Mouse (Mus musculus): ENCODE measurements around the gene Hoxd12. TPM values are rescaled to one million over a fixed set of nuclear protein-coding genes. Genes with fewer than 3 reads are reported as not detected.

The Hoxd12 gene
- polyA plus RNA-seq, 2 experiments, result 0.10 TPM; not detected in 1

GRCm38 (mm10) chr2:74677106-74677505, 2.3 kb downstream of the Hoxd12 start:
- H3K27ac ChIP-seq, result no peak overlapping the region
- H3K36me3 ChIP-seq (replicated peaks; ENCODE audit: control insufficient read depth, insufficient read depth, low read depth), result no peaks in the 10 kb centered on the region
- ATAC-seq (ENCODE audit: insufficient read depth) (no peak), DNase-seq (ENCODE audit: low read depth in 3 of 3, low spot score in 3 of 3) (no peak)
- TF ChIP-seq EP300 (IDR thresholded peaks at IDR 0.05; ENCODE audit: low read depth), result no peak
- no peak for TF ChIP-seq CTCF (IDR thresholded peaks at IDR 0.05; ENCODE audit: low read depth)
- H3K27me3 ChIP-seq (ENCODE audit: control insufficient read depth, insufficient read depth, low read length), result peaks cover 100% of the 10 kb centered on the region
- no peak overlapping the region for H3K4me2 ChIP-seq (ENCODE audit: low read depth)
- H3K4me3 ChIP-seq (ENCODE audit: insufficient read depth in 1 of 2, low read depth in 2 of 2, low read length in 2 of 2), result no peak overlapping the region
- no peaks in the 10 kb centered on the region for H3K4me1 ChIP-seq (replicated peaks; ENCODE audit: control insufficient read depth in 2 of 2, insufficient read depth in 2 of 2, low read length in 1 of 2)
- no peak overlapping the region for H3K9ac ChIP-seq (replicated peaks)
- WGBS (ENCODE audit: insufficient replicate concordance), result 17% methylated on average over 2 of the region's 2 CpGs
- no peaks in the 10 kb centered on the region for H3K9me3 ChIP-seq (ENCODE audit: control insufficient read depth, low read length)

- H3K4me3 ChIP-seq (ENCODE audit: insufficient read depth in 1 of 2, low read depth in 2 of 2, low read length in 2 of 2), result no peak within 1 kb of the TSS
- H3K9me3 ChIP-seq (ENCODE audit: control insufficient read depth, low read length), result no peaks in the 10 kb centered on the region
- ATAC-seq (ENCODE audit: insufficient read depth) (no peak), DNase-seq (ENCODE audit: low read depth in 3 of 3, low spot score in 3 of 3) (no peak)
- TF ChIP-seq EP300 (IDR thresholded peaks at IDR 0.05; ENCODE audit: low read depth), result no peak
- TF ChIP-seq CTCF (IDR thresholded peaks at IDR 0.05; ENCODE audit: low read depth), result no peak
- 2% methylated on average over 15 of the region's 15 CpGs for WGBS (ENCODE audit: insufficient replicate concordance)
- H3K4me1 ChIP-seq (replicated peaks; ENCODE audit: control insufficient read depth in 2 of 2, insufficient read depth in 2 of 2, low read length in 1 of 2), result no peaks in the 10 kb centered on the region
- H3K9ac ChIP-seq (replicated peaks), result no peak within 1 kb of the TSS
- H3K4me2 ChIP-seq (ENCODE audit: low read depth), result no peak within 1 kb of the TSS
- H3K27ac ChIP-seq, result no peak within 1 kb of the TSS
- no peaks in the 10 kb centered on the region for H3K36me3 ChIP-seq (replicated peaks; ENCODE audit: control insufficient read depth, insufficient read depth, low read depth)
- H3K27me3 ChIP-seq (ENCODE audit: control insufficient read depth, insufficient read depth, low read length), result peaks cover 100% of the 10 kb centered on the region
Observed at GRCm38 (mm10) chr2:74678891-74679595, 4.2 kb downstream of the Hoxd12 start, which contains the start of gene Hoxd11. Gene Hoxd11 (plus strand): TSS chr2:74679557.

- TF ChIP-seq EP300 (IDR thresholded peaks at IDR 0.05; ENCODE audit: low read depth), result no peak
- TF ChIP-seq CTCF (IDR thresholded peaks at IDR 0.05; ENCODE audit: low read depth), result no peak
- H3K9ac ChIP-seq (replicated peaks), result no peak overlapping the region
- DNase-seq (ENCODE audit: low read depth in 3 of 3, low spot score in 3 of 3) (no peak), ATAC-seq (ENCODE audit: insufficient read depth) (no peak)
- H3K4me1 ChIP-seq (replicated peaks; ENCODE audit: control insufficient read depth in 2 of 2, insufficient read depth in 2 of 2, low read length in 1 of 2), result no peaks in the 10 kb centered on the region
- 1% methylated on average over 26 of the region's 26 CpGs for WGBS (ENCODE audit: insufficient replicate concordance)
- no peak overlapping the region for H3K4me2 ChIP-seq (ENCODE audit: low read depth)
- H3K4me3 ChIP-seq (ENCODE audit: insufficient read depth in 1 of 2, low read depth in 2 of 2, low read length in 2 of 2), result no peak overlapping the region
- H3K9me3 ChIP-seq (ENCODE audit: control insufficient read depth, low read length), result no peaks in the 10 kb centered on the region
- H3K36me3 ChIP-seq (replicated peaks; ENCODE audit: control insufficient read depth, insufficient read depth, low read depth), result no peaks in the 10 kb centered on the region
- no peak overlapping the region for H3K27ac ChIP-seq
- H3K27me3 ChIP-seq (ENCODE audit: control insufficient read depth, insufficient read depth, low read length), result peaks cover 100% of the 10 kb centered on the region
Observed at GRCm38 (mm10) chr2:74679596-74679971, 4.8 kb downstream of the Hoxd12 start.

GRCm38 (mm10) chr2:74679980-74680379, 5.2 kb downstream of the Hoxd12 start:
- H3K36me3 ChIP-seq (replicated peaks; ENCODE audit: control insufficient read depth, insufficient read depth, low read depth), result no peaks in the 10 kb centered on the region
- H3K9ac ChIP-seq (replicated peaks), result no peak overlapping the region
- no peak for ATAC-seq (ENCODE audit: insufficient read depth)
- peaks cover 100% of the 10 kb centered on the region for H3K27me3 ChIP-seq (ENCODE audit: control insufficient read depth, insufficient read depth, low read length)
- no peak overlapping the region for H3K4me2 ChIP-seq (ENCODE audit: low read depth)
- no peak for DNase-seq (ENCODE audit: low read depth in 3 of 3, low spot score in 3 of 3)
- no peaks in the 10 kb centered on the region for H3K9me3 ChIP-seq (ENCODE audit: control insufficient read depth, low read length)
- H3K4me3 ChIP-seq (ENCODE audit: insufficient read depth in 1 of 2, low read depth in 2 of 2, low read length in 2 of 2), result no peak overlapping the region
- H3K27ac ChIP-seq, result no peak overlapping the region
- no peaks in the 10 kb centered on the region for H3K4me1 ChIP-seq (replicated peaks; ENCODE audit: control insufficient read depth in 2 of 2, insufficient read depth in 2 of 2, low read length in 1 of 2)
- 1% methylated on average over 23 of the region's 23 CpGs for WGBS (ENCODE audit: insufficient replicate concordance)
- TF ChIP-seq CTCF (IDR thresholded peaks at IDR 0.05; ENCODE audit: low read depth) (no peak), EP300 (IDR thresholded peaks at IDR 0.05; ENCODE audit: low read depth) (no peak)

- no peak overlapping the region for H3K4me2 ChIP-seq (ENCODE audit: low read depth)
- no peak for ATAC-seq (ENCODE audit: insufficient read depth)
Observed at GRCm38 (mm10) chr2:74680561-74681398, 6.0 kb downstream of the Hoxd12 start.

More at GRCm38 (mm10) chr2:74680561-74681398, 6.0 kb downstream of the Hoxd12 start:
- H3K27me3 ChIP-seq (ENCODE audit: control insufficient read depth, insufficient read depth, low read length), result peaks cover 100% of the 10 kb centered on the region
- H3K27ac ChIP-seq, result no peak overlapping the region
- no peak for TF ChIP-seq CTCF (IDR thresholded peaks at IDR 0.05; ENCODE audit: low read depth)
- no peak for TF ChIP-seq EP300 (IDR thresholded peaks at IDR 0.05; ENCODE audit: low read depth)
- no peak overlapping the region for H3K4me3 ChIP-seq (ENCODE audit: insufficient read depth in 1 of 2, low read depth in 2 of 2, low read length in 2 of 2)
- H3K9ac ChIP-seq (replicated peaks), result no peak overlapping the region
- no peaks in the 10 kb centered on the region for H3K36me3 ChIP-seq (replicated peaks; ENCODE audit: control insufficient read depth, insufficient read depth, low read depth)
- 3% methylated on average over 21 of the region's 21 CpGs for WGBS (ENCODE audit: insufficient replicate concordance)
- no peak for DNase-seq (ENCODE audit: low read depth in 3 of 3, low spot score in 3 of 3)
- no peaks in the 10 kb centered on the region for H3K9me3 ChIP-seq (ENCODE audit: control insufficient read depth, low read length)
- no peaks in the 10 kb centered on the region for H3K4me1 ChIP-seq (replicated peaks; ENCODE audit: control insufficient read depth in 2 of 2, insufficient read depth in 2 of 2, low read length in 1 of 2)
